Mouse (Mus musculus) embryonic facial prominence, embryonic 13.5 days (tissue): Measurements from ENCODE around the gene Slc16a9. TPM values are rescaled to one million over a fixed set of nuclear protein-coding genes. Genes with fewer than 3 reads are reported as not detected.

Source experiments
- ATAC-seq: fragments of 200-750 bp; cut with Nextera tagmentation; 2 replicates; pipeline ENCODE4 v1.8.0; 2017; ENCODE audit warnings: low read depth; ENCODE audit not compliant: insufficient number of reproducible peaks, insufficient read depth, low FRiP score, low TSS enrichment
- H3K27ac ChIP-seq: fragments of 300-500 bp; sonication (generic); 2 replicates; pipeline ENCODE4 v1.5.1; 2015; ENCODE audit warnings: moderate library complexity, mild to moderate bottlenecking, inconsistent platforms
- H3K27me3 ChIP-seq: fragments of 300-500 bp; sonication (generic); 2 replicates; pipeline ENCODE4 v1.6.1; 2015; ENCODE audit warnings: mild to moderate bottlenecking, inconsistent platforms
- H3K36me3 ChIP-seq: fragments of 300-500 bp; sonication (generic); 2 replicates; pipeline ENCODE4 v1.6.1; 2015; ENCODE audit warnings: mild to moderate bottlenecking, inconsistent platforms
- H3K4me1 ChIP-seq: fragments of 300-500 bp; sonication (generic); 2 replicates; pipeline ENCODE4 v1.6.1; 2015; ENCODE audit warnings: inconsistent platforms
- H3K4me2 ChIP-seq: fragments of 300-500 bp; sonication (generic); 2 replicates; pipeline ENCODE4 v1.6.1; 2015; ENCODE audit warnings: moderate library complexity, mild to moderate bottlenecking, inconsistent platforms
- H3K4me3 ChIP-seq: fragments of 300-500 bp; sonication (generic); 2 replicates; pipeline ENCODE4 v1.5.1; 2015; ENCODE audit warnings: mild to moderate bottlenecking, inconsistent platforms
- H3K9ac ChIP-seq: fragments of 300-500 bp; sonication (generic); 2 replicates; pipeline ENCODE4 v1.6.1; 2015; ENCODE audit warnings: mild to moderate bottlenecking, inconsistent platforms
- H3K9me3 ChIP-seq: fragments of 300-500 bp; sonication (generic); 2 replicates; pipeline ENCODE4 v1.6.1; 2016; ENCODE audit warnings: inconsistent platforms
- WGBS: fragments of 180-500 bp; shearing (Covaris S2); methylation state at CpG from one replicate; pipeline ENCODE4 v1.1.7; 2015; ENCODE audit warnings: mixed read lengths; 5-methylcytosine and 5-hydroxymethylcytosine counted together
- polyA plus RNA-seq: library from polyadenylated mRNA; unstranded; fragments of >200 nt; fragmentation: Nextera tagmentation; extraction: Ambion mirVana; gene quantifications from 2 replicates; pipeline ENCODE4 v1.2.1, GENCODE M21; 2015

Gene Slc16a9
- polyA plus RNA-seq, 1 experiment from 2014 or later: 1.1 TPM

DNA sequence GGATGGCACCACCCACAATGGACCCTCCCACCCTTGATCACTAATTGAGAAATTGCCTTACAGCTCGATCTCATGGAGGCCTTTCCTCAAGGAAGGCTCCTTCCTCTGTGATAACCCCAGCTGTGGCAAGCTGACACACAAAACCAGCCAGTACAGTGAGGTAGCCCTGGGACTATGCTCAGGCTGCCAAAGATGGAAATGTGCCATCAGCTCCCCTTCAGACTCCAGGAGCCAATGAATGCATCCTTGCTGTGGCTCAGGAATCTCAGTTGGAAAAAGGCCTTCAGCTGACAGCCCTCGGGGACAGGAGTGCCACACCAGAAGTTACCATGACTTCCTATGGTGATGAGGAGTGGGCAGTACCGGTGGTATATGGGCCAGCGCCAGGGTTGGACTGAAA, 9.8 kb downstream of the Slc16a9 start:
- Histone ChIP-seq H3K9ac (no peak overlapping the region), H3K27me3 (no peaks in the 10 kb centered on the region), H3K4me1 (no peaks in the 10 kb centered on the region), H3K27ac (no peak overlapping the region), H3K36me3 (no peaks in the 10 kb centered on the region), H3K9me3 (no peaks in the 10 kb centered on the region), H3K4me3 (no peak overlapping the region), H3K4me2 (no peak overlapping the region)
- ATAC-seq: no peak
- WGBS: 68% methylated on average over 4 of the region's 4 CpGs

DNA sequence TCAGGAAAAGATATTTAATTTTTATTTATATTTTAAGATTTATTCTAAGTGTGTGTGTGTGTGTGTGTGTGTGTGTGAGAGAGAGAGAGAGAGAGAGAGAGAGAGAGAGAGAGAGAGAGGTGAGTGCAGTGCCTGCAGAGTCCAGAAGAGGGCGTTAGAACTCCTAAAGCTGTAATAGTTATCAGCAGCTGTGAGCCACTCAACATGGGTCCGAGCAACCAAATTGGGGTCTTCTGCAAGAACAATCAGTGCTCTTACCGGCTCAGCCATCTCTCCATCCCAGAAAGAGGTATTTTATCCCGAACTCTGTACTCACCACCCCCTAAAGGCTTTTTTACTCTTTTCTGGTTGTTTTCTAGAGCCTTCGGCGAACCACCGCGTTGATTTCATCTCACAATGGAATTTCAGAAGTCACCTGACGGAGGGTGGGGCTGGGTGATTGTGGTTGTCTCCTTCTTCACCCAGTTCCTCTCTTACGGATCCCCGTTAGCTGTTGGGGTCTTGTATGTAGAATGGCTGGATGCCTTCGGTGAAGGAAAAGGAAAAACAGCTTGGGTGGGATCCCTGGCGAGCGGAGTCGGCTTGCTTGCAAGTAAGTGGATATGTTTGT, 10.8 kb downstream of the Slc16a9 start:
- ATAC-seq: no peak
- WGBS: 83% methylated on average over 15 of the region's 15 CpGs
- no peak overlapping the region for H3K27ac ChIP-seq
- H3K4me3 ChIP-seq: no peak overlapping the region
- no peaks in the 10 kb centered on the region for H3K4me1 ChIP-seq
- H3K27me3 ChIP-seq: no peaks in the 10 kb centered on the region
- no peaks in the 10 kb centered on the region for H3K36me3 ChIP-seq
- no peak overlapping the region for H3K9ac ChIP-seq
- no peak overlapping the region for H3K4me2 ChIP-seq
- H3K9me3 ChIP-seq: no peaks in the 10 kb centered on the region

GRCm38 (mm10) chr10:70257029-70257428, 12.1 kb downstream of the Slc16a9 start:
- H3K27me3 ChIP-seq: no peaks in the 10 kb centered on the region
- no peaks in the 10 kb centered on the region for H3K36me3 ChIP-seq
- no peak for ATAC-seq
- no peak overlapping the region for H3K4me2 ChIP-seq
- H3K9ac ChIP-seq: no peak overlapping the region
- WGBS: 82% methylated on average over 4 of the region's 4 CpGs
- no peaks in the 10 kb centered on the region for H3K9me3 ChIP-seq
- no peak overlapping the region for H3K27ac ChIP-seq
- no peak overlapping the region for H3K4me3 ChIP-seq
- H3K4me1 ChIP-seq: no peaks in the 10 kb centered on the region

DNA sequence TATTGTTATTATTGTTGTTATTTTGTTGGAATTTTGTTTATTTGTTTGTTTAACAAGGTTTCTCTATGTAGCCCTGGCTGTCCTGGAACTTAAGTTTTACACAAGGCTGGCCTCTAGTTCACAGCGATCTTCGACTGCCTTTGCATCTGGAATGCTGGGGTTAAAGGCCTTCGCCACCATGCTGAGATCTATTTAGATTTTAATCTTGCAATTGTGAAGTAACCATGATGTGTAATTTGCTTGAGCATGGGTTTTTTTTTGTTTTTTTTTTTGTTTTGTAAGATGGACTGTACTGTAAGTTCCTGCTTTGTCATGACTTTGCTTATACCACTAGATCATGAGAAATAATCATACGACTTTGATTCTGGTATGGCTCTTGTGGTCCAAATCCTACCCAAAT, 16.0 kb downstream of the Slc16a9 start:
- no peaks in the 10 kb centered on the region for H3K27me3 ChIP-seq
- no peak overlapping the region for H3K27ac ChIP-seq
- 60% methylated on average over 4 of the region's 4 CpGs for WGBS
- no peak overlapping the region for H3K9ac ChIP-seq
- no peaks in the 10 kb centered on the region for H3K4me1 ChIP-seq
- no peak overlapping the region for H3K4me3 ChIP-seq
- no peaks in the 10 kb centered on the region for H3K9me3 ChIP-seq
- ATAC-seq: no peak
- no peaks in the 10 kb centered on the region for H3K36me3 ChIP-seq
- no peak overlapping the region for H3K4me2 ChIP-seq

GRCm38 (mm10) chr10:70262051-70262450, 17.2 kb downstream of the Slc16a9 start:
- no peak overlapping the region for H3K4me2 ChIP-seq
- WGBS: 82% methylated on average over 3 of the region's 3 CpGs
- no peaks in the 10 kb centered on the region for H3K27me3 ChIP-seq
- no peak overlapping the region for H3K27ac ChIP-seq
- no peak for ATAC-seq
- no peaks in the 10 kb centered on the region for H3K36me3 ChIP-seq
- H3K4me1 ChIP-seq: no peaks in the 10 kb centered on the region
- H3K4me3 ChIP-seq: no peak overlapping the region
- no peaks in the 10 kb centered on the region for H3K9me3 ChIP-seq
- H3K9ac ChIP-seq: no peak overlapping the region

DNA sequence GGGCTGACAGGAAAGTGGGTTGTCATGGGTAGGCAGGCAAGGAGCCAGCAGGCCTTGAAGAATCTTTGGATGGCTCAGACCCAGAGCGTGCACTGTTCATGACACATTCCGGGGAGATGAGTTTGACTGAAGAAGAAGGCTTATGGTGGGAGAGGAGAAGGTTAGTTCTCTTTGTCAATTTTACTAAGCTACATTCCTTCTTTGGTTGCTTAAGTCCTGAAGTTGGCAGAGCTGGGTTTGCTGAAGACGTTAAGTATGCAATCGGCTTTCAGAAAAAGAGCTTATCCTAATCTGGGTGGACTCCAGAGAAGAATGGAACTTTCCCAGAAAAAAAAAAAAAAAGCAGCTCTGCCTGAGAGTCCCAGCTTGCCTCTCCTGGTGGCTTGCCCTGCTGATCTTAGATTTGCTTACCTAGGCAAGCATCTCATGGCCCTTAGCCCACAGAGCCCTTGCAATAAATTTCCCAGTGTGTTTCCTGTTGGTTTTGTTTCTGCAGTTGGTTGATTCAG, 18.8 kb downstream of the Slc16a9 start:
- no peaks in the 10 kb centered on the region for H3K4me1 ChIP-seq
- no peaks in the 10 kb centered on the region for H3K36me3 ChIP-seq
- no peak overlapping the region for H3K4me3 ChIP-seq
- no peak overlapping the region for H3K9ac ChIP-seq
- H3K27ac ChIP-seq: no peak overlapping the region
- H3K27me3 ChIP-seq: no peaks in the 10 kb centered on the region
- no peak for ATAC-seq
- H3K4me2 ChIP-seq: no peak overlapping the region
- 84% methylated on average over 4 of the region's 4 CpGs for WGBS
- no peaks in the 10 kb centered on the region for H3K9me3 ChIP-seq

DNA sequence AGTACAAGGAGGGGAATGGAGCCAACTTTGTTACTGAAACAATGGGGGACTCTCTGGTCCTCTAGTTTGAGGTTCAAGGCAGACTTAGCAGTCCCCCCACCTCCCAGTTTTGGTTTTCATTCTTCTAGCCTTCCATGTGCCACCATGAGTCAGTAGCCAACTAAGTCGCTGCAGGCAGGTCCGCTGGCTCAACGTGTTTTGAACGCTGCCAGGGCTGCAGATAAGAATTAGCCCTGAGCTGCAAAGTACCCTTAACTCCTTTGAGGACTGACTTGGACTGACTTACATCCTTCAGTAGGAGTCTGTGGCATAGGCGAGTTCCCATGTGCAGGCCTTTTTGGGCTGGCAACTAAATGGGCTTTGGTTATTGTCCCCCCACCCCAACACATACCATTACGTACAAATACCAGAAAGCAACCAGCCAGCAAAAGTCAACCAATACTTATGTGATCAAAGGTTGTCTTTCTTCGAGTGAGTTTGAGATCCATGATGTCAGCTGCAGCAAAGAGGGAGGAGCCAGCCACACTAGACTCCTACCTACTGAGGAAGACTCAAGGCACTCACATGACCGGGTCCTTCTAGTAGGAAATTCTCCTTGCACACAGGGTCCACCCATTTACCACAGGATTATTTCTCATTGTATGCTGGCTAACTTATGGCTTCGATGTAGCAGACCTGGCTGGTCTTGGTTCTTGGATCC, 19.6 kb downstream of the Slc16a9 start:
- WGBS: 87% methylated on average over 9 of the region's 9 CpGs
- Histone ChIP-seq H3K4me3 (no peak overlapping the region), H3K4me2 (no peak overlapping the region), H3K27me3 (no peaks in the 10 kb centered on the region), H3K9ac (no peak overlapping the region), H3K36me3 (no peaks in the 10 kb centered on the region), H3K27ac (no peak overlapping the region), H3K9me3 (no peaks in the 10 kb centered on the region), H3K4me1 (no peaks in the 10 kb centered on the region)
- ATAC-seq: no peak

DNA sequence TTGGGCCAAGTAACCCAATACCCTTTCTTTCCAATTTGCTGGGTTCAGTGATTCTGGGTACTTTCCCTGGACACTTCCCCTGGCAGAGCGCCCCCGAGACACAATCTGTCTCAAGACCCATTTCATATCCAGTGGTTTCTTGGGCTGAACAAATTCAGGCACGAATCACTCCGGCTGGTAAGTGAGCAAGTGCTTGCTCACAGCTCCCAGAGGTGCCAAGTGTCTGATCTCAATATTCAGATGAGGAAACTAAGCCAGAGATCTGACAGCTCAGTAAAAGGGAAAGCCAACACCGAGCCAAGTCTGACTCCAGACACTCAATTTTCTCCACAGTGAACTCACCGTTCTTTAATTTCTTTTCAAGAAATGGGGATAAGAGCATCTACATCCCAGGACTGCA, 21.6 kb downstream of the Slc16a9 start:
- no peaks in the 10 kb centered on the region for H3K4me1 ChIP-seq
- H3K36me3 ChIP-seq: no peaks in the 10 kb centered on the region
- H3K27me3 ChIP-seq: no peaks in the 10 kb centered on the region
- H3K4me2 ChIP-seq: no peak overlapping the region
- no peaks in the 10 kb centered on the region for H3K9me3 ChIP-seq
- H3K27ac ChIP-seq: no peak overlapping the region
- H3K9ac ChIP-seq: no peak overlapping the region
- H3K4me3 ChIP-seq: no peak overlapping the region
- no peak for ATAC-seq
- 83% methylated on average over 6 of the region's 6 CpGs for WGBS

- H3K4me1 ChIP-seq: no peaks in the 10 kb centered on the region
- H3K27me3 ChIP-seq: no peaks in the 10 kb centered on the region
- H3K4me3 ChIP-seq: no peak overlapping the region
- H3K27ac ChIP-seq: no peak overlapping the region
- H3K9me3 ChIP-seq: no peaks in the 10 kb centered on the region
- no peak overlapping the region for H3K4me2 ChIP-seq
- no peak for ATAC-seq
- 79% methylated on average over 23 of the region's 23 CpGs for WGBS
- no peak overlapping the region for H3K9ac ChIP-seq
- no peaks in the 10 kb centered on the region for H3K36me3 ChIP-seq
Observed at GRCm38 (mm10) chr10:70268581-70269446, 23.9 kb downstream of the Slc16a9 start.

DNA sequence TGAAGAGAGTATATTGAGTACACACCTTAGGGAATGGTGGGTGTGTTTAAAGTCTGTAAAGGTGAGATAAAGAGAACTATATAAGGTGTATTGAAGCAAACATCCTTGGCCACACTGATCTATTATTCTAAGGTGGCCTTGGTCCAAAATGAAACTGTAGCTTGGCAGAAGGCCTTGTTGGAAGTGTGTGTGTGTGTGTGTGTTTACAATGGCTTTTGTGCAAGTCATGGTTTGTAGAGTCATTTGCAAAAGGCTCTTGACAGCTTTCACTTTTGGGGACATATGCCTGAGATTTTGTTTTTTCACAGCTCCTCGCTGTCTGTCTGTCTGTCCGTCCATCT, 24.5 kb downstream of the Slc16a9 start:
- H3K4me1 ChIP-seq: no peaks in the 10 kb centered on the region
- H3K4me3 ChIP-seq: no peak overlapping the region
- H3K27ac ChIP-seq: no peak overlapping the region
- WGBS: 91% methylated on average over 2 of the region's 2 CpGs
- H3K27me3 ChIP-seq: no peaks in the 10 kb centered on the region
- H3K36me3 ChIP-seq: no peaks in the 10 kb centered on the region
- no peak for ATAC-seq
- H3K4me2 ChIP-seq: no peak overlapping the region
- H3K9me3 ChIP-seq: no peaks in the 10 kb centered on the region
- no peak overlapping the region for H3K9ac ChIP-seq

- ATAC-seq: no peak
- no peak overlapping the region for H3K4me3 ChIP-seq
- 58% methylated on average over 1 of the region's 1 CpGs for WGBS
Observed at GRCm38 (mm10) chr10:70276678-70277077, 31.8 kb downstream of the Slc16a9 start.

DNA sequence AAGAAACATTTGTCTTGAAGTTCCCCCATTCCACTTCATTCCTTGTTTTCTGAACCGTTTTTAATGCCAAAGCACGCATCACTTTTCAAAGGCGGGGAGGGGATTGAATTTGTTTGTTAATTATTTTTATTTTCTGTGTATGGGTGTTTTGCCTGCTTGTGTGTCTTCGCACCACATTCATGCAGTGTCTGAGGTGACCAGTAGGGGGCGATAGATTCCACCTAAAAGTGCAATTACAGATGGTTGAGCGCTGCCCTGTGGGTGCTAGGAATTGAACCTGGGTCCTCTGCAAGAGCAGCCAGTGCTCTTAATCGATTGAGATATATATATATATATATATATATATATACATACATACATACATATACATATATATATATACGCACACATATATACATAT, 34.4 kb downstream of the Slc16a9 start:
- 79% methylated on average over 8 of the region's 8 CpGs for WGBS

More at GRCm38 (mm10) chr10:70276678-70277077, 31.8 kb downstream of the Slc16a9 start:
- no peaks in the 10 kb centered on the region for H3K9me3 ChIP-seq
- H3K36me3 ChIP-seq: no peaks in the 10 kb centered on the region
- H3K9ac ChIP-seq: no peak overlapping the region
- no peak overlapping the region for H3K27ac ChIP-seq
- no peaks in the 10 kb centered on the region for H3K27me3 ChIP-seq
- H3K4me1 ChIP-seq: no peaks in the 10 kb centered on the region
- no peak overlapping the region for H3K4me2 ChIP-seq

More for the DNA sequence above, 34.4 kb downstream of the Slc16a9 start:
- H3K27ac ChIP-seq: no peak overlapping the region
- H3K36me3 ChIP-seq: no peaks in the 10 kb centered on the region
- H3K4me2 ChIP-seq: no peak overlapping the region
- H3K27me3 ChIP-seq: no peaks in the 10 kb centered on the region
- no peak overlapping the region for H3K9ac ChIP-seq
- no peaks in the 10 kb centered on the region for H3K9me3 ChIP-seq
- H3K4me3 ChIP-seq: no peak overlapping the region
- H3K4me1 ChIP-seq: no peaks in the 10 kb centered on the region
- ATAC-seq: no peak
